Mouse (Mus musculus) lung, postnatal 0 days (tissue): ENCODE measurements around the gene Hba-a2.

Experiments used
- CTCF ChIP-seq: IDR thresholded peaks from 2 replicates; pipeline ENCODE4 v1.5.1; 2016; ENCODE audit warnings: antibody characterized with exemption, mild to moderate bottlenecking
- EP300 ChIP-seq: IDR thresholded peaks from 2 replicates; pipeline ENCODE4 v1.6.1; 2016; ENCODE audit warnings: antibody characterized with exemption, mild to moderate bottlenecking, control low read depth

GRCm38 (mm10) chr11:32266194-32266593 lies 30.1 kb upstream of the Hba-a2 start:
- TF ChIP-seq CTCF, result no peak
- no peak for TF ChIP-seq EP300
